Mouse (Mus musculus): ENCODE data around the gene Ctla4. TPM values are rescaled to one million over a fixed set of nuclear protein-coding genes. Genes with fewer than 3 reads are reported as not detected.
A peak's percentile ranks its signal among the peaks of the same experiment; 100 is the strongest.

The Ctla4 gene
- polyA plus RNA-seq, 1 experiment from 2014 or later = not detected

DNA sequence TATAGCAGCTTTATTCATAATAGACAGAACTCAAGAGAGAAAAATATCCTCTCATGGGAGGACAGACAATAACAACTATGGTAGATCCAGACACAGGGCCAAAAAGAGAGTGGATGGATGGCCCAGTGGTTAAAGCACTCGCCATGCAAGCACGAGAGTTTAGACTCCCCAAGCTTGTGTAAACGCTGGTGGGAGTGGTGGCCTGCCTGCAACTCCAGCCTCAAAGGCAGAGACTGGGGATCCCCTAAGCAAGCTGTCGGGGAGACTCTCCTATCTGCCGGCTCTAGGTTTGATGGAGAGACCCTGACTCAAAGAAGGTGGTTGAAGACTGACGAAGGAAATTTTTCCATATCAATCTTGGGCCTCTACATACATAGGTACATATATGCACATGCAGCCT lies 69.4 kb downstream of the Ctla4 start:
- 87% methylated on average over 6 of the region's 6 CpGs for WGBS
- Histone ChIP-seq H3K27me3 (no peaks in the 10 kb centered on the region), H3K4me1 (peaks cover 16% of the 10 kb centered on the region), H3K27ac (no peak overlapping the region), H3K9ac (no peak overlapping the region), H3K36me3 (no peaks in the 10 kb centered on the region), H3K4me3 (replicated peaks) (no peak overlapping the region), H3K9me3 (replicated peaks) (no peaks in the 10 kb centered on the region), H3K4me2 (no peak overlapping the region)
- ATAC-seq (replicated peaks; ENCODE audit: low FRiP score) = no peak

DNA sequence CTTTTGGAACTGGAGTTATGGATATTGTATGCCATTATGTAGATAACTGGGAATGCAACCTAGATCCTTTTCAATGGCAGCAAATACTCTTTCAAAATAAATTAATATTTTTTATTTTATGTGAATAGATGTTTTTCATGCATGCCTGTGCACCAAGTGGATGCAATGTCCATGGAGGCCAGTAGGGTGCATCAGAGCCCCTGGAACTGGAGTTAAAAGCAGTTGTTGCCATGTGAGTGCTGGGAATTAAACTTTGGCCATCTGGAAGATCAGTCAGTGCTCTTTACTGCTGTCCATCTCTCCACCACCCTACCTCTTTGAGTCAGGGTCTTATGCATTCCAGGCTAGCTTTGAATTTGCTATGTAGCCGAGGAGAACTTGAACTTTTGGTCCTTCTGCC lies 71.5 kb downstream of the Ctla4 start:
- Histone ChIP-seq H3K4me3 (replicated peaks) (no peak overlapping the region), H3K4me2 (no peak overlapping the region), H3K9ac (no peak overlapping the region), H3K36me3 (no peaks in the 10 kb centered on the region), H3K4me1 (peaks cover 16% of the 10 kb centered on the region), H3K9me3 (replicated peaks) (no peaks in the 10 kb centered on the region), H3K27me3 (no peaks in the 10 kb centered on the region), H3K27ac (no peak overlapping the region)
- ATAC-seq (replicated peaks; ENCODE audit: low FRiP score) = no peak
- WGBS = 80% methylated on average over 1 of the region's 1 CpGs

DNA sequence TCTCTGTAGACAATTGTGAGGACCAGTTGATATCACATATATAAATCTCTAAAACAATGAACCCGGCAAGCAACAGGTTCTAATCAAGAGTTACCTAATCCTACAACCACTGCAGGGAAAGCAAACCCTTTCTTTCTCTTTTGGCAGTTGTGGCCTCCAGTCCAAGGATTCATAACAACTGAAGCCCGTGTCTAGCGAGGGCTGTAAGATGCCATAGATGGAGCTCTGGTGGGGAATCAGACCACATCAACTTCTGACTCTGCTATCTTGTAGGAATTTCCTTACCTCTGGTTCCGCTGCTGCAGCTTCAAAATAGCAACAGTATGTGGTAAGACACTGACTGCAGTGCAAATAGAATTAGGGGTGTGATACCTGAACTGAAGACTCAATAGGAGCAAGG lies 72.4 kb downstream of the Ctla4 start:
- peaks cover 11% of the 10 kb centered on the region for H3K4me1 ChIP-seq
- no peak overlapping the region for H3K27ac ChIP-seq
- H3K4me2 ChIP-seq = no peak overlapping the region
- H3K27me3 ChIP-seq = no peaks in the 10 kb centered on the region
- H3K36me3 ChIP-seq = no peaks in the 10 kb centered on the region
- no peak overlapping the region for H3K9ac ChIP-seq
- ATAC-seq (replicated peaks; ENCODE audit: low FRiP score) = no peak
- no peak overlapping the region for H3K4me3 ChIP-seq (replicated peaks)
- H3K9me3 ChIP-seq (replicated peaks) = no peaks in the 10 kb centered on the region
- 83% methylated on average over 4 of the region's 4 CpGs for WGBS

DNA sequence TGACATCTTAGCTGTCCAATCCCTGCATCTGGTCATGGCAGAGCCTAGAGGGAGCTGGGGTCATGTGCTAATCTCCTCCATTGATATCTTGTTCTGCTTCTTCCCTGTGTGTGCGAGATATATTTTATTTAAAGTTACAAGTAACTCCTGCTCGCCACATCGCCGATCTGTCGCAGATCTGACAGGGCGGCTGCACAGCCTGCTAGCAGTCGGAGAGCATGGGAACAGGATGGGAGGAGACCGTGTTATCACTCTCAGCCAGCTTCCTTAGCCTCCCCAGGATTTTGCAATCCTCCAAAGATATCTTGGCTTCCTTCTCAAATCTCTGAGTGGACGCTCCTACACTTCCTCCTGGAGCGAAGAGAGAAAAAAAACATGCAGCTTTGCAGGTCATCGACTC lies 73.7 kb downstream of the Ctla4 start:
- Histone ChIP-seq H3K9me3 (replicated peaks) (no peaks in the 10 kb centered on the region), H3K9ac (no peak overlapping the region), H3K4me2 (peak overlapping the region; percentile 21), H3K27ac (no peak overlapping the region), H3K27me3 (no peaks in the 10 kb centered on the region), H3K4me3 (replicated peaks) (no peak overlapping the region), H3K4me1 (peaks cover 3% of the 10 kb centered on the region; the same call in 1 of the 2 replicates), H3K36me3 (no peaks in the 10 kb centered on the region)
- ATAC-seq (replicated peaks; ENCODE audit: low FRiP score) = no peak
- 65% methylated on average over 11 of the region's 11 CpGs for WGBS

DNA sequence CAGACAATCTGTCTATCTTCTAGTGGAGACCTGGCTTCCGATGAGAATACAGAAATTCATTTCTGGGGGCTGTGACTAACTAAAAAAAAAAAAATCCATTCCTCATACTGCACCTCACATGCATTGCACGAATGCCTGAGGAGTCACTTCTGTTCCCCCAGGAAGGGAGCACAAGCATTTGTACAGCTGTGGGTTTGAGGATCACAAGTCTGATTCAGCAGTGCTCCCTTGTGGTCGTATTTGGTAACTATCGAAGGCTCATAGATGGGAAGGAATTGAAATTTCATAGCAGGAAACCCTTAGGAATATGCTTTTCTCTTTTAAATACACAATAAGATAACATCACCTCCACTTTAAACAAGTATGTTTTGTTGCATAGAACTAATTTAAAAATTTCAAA lies 74.3 kb downstream of the Ctla4 start:
- H3K9me3 ChIP-seq (replicated peaks) = no peaks in the 10 kb centered on the region
- no peak overlapping the region for H3K9ac ChIP-seq
- H3K4me2 ChIP-seq = 0 out of 2 replicates have a peak overlapping the region, but pooled peaks have one; percentile 21
- 0 out of 2 replicates have a peak, but pooled peaks have one; percentile 43 for ATAC-seq (replicated peaks; ENCODE audit: low FRiP score)
- no peaks in the 10 kb centered on the region for H3K36me3 ChIP-seq
- H3K27me3 ChIP-seq = no peaks in the 10 kb centered on the region
- H3K4me3 ChIP-seq (replicated peaks) = no peak overlapping the region
- WGBS = 32% methylated on average over 4 of the region's 4 CpGs
- H3K27ac ChIP-seq = no peak overlapping the region
- H3K4me1 ChIP-seq = peaks cover 3% of the 10 kb centered on the region; the same call in 1 of the 2 replicates

DNA sequence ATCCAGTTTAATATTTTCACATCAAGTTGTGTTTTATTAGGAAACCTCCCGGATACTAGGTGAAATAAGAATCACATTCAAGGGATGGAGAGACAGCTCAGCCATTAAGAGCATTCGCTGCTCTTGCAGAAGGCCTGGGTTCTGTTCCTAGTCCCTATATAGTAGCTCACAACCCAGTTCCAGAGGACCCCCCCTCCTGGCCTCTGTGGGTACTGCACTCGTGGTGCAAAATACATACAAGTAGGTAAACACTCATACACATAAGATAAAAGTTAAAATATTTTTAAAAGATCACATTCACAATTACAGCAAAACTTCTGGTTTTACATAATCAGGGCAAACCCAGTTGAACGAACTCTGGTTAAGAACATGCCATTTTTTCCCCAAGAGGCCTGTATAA lies 75.3 kb downstream of the Ctla4 start:
- no peak for ATAC-seq (replicated peaks; ENCODE audit: low FRiP score)
- 89% methylated on average over 4 of the region's 4 CpGs for WGBS
- H3K4me1 ChIP-seq = peaks cover 3% of the 10 kb centered on the region; the same call in 1 of the 2 replicates
- H3K27me3 ChIP-seq = no peaks in the 10 kb centered on the region
- no peak overlapping the region for H3K4me3 ChIP-seq (replicated peaks)
- H3K36me3 ChIP-seq = no peaks in the 10 kb centered on the region
- H3K9me3 ChIP-seq (replicated peaks) = no peaks in the 10 kb centered on the region
- H3K27ac ChIP-seq = no peak overlapping the region
- H3K9ac ChIP-seq = no peak overlapping the region
- no peak overlapping the region for H3K4me2 ChIP-seq

Other genes starting within 250 kb of the Ctla4 start
- 0.24 and 0.30 TPM in 2 replicates for gene Cd28, start 170.2 kb upstream of the Ctla4 start, polyA plus RNA-seq (2015; fragmentation: Nextera tagmentation; extraction: Ambion mirVana)
- gene Icos, start 90.9 kb downstream of the Ctla4 start, polyA plus RNA-seq (2015; fragmentation: Nextera tagmentation; extraction: Ambion mirVana) = 0.14 and 0.19 TPM in 2 replicates